Mouse (Mus musculus): ENCODE data around the gene Chst15. TPM values are rescaled to one million over a fixed set of nuclear protein-coding genes. Genes with fewer than 3 reads are reported as not detected.

Chst15 gene
- polyA plus RNA-seq, 1 experiment from 2014 or later, result 7.6 TPM

- DNase-seq (ENCODE audit: low spot score), result no peak
- peaks cover 22% of the 10 kb centered on the region for H3K4me1 ChIP-seq
- H3K4me3 ChIP-seq, result no peak overlapping the region
- H3K9me3 ChIP-seq, result no peaks in the 10 kb centered on the region
- H3K27ac ChIP-seq, result no peak overlapping the region
- H3K27me3 ChIP-seq (ENCODE audit: insufficient read depth, poor library complexity, severe bottlenecking), result no peaks in the 10 kb centered on the region; the same call in 1 of the 2 replicates
- H3K36me3 ChIP-seq, result 0 out of 2 replicates have a peak, but pooled peaks cover 8% of the 10 kb centered on the region
- WGBS, result 85% methylated on average over 4 of the region's 4 CpGs
Measured at GRCm38 (mm10) chr7:132267721-132268498, 49.1 kb downstream of the Chst15 start.

- Histone ChIP-seq H3K4me3 (no peak overlapping the region), H3K9me3 (no peaks in the 10 kb centered on the region), H3K27ac (0 out of 2 replicates have a peak overlapping the region, but pooled peaks have one; percentile 36), H3K36me3 (0 out of 2 replicates have a peak, but pooled peaks cover 4% of the 10 kb centered on the region), H3K27me3 (ENCODE audit: insufficient read depth, poor library complexity, severe bottlenecking) (no peaks in the 10 kb centered on the region; the same call in 1 of the 2 replicates), H3K4me1 (peaks cover 44% of the 10 kb centered on the region)
- 57% methylated on average over 3 of the region's 3 CpGs for WGBS
- no peak for DNase-seq (ENCODE audit: low spot score)
Measured at GRCm38 (mm10) chr7:132264763-132265162, 52.3 kb downstream of the Chst15 start.

DNA sequence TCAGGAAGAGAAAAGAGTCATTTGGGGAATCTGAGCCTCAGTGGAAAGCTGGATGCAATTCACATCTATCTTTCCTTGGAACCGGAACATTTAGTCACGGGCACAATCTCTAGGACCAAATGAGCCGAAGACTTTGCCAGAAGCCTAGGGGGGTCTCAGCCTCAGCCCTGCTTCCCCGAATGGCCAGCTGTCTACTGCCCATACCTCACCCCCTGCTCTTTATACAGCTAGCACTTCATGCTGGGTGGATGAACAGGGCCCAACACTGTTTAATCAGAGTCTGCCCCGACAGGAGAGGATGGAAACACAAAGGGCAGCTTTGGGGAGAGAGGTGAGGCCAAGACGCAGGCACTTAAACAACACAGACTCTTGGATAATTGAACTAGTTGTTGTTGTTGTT is 53.8 kb downstream of the Chst15 start:
- Histone ChIP-seq H3K27ac (peak overlapping the region; percentile 64; the same call in 1 of the 2 replicates), H3K27me3 (ENCODE audit: insufficient read depth, poor library complexity, severe bottlenecking) (no peaks in the 10 kb centered on the region), H3K4me1 (peaks cover 49% of the 10 kb centered on the region), H3K36me3 (0 out of 2 replicates have a peak, but pooled peaks cover 4% of the 10 kb centered on the region), H3K4me3 (no peak overlapping the region), H3K9me3 (no peaks in the 10 kb centered on the region)
- WGBS, result 45% methylated on average over 6 of the region's 6 CpGs
- DNase-seq (ENCODE audit: low spot score), result no peak

DNA sequence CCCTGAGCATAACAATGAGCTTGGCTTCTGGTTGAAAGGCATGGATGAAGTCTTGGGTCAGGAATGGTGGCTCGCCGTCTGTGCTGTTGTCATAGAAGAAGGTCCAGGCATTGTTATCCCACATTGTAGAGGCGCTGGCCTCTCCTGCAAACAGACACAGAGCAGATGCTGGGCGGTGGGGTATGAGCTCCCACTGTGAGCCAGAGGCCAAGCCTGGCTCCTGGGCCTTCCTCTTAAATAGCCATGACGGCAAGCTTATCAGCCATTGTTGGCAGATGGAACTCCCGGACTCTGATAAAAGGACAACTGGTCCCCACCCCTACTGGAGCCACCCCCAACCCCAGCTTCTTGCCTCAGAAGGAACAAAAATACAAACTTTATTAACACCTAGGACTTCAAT is 54.3 kb downstream of the Chst15 start:
- Histone ChIP-seq H3K4me1 (peaks cover 49% of the 10 kb centered on the region), H3K9me3 (no peaks in the 10 kb centered on the region), H3K27me3 (ENCODE audit: insufficient read depth, poor library complexity, severe bottlenecking) (no peaks in the 10 kb centered on the region), H3K36me3 (0 out of 2 replicates have a peak, but pooled peaks cover 4% of the 10 kb centered on the region), H3K4me3 (no peak overlapping the region), H3K27ac (peak overlapping the region; percentile 64)
- no peak for DNase-seq (ENCODE audit: low spot score)
- WGBS, result 12% methylated on average over 6 of the region's 6 CpGs

- 17% methylated on average over 3 of the region's 3 CpGs for WGBS
- Histone ChIP-seq H3K36me3 (0 out of 2 replicates have a peak, but pooled peaks cover 4% of the 10 kb centered on the region), H3K4me3 (no peak overlapping the region), H3K27me3 (ENCODE audit: insufficient read depth, poor library complexity, severe bottlenecking) (no peaks in the 10 kb centered on the region), H3K4me1 (peaks cover 49% of the 10 kb centered on the region), H3K27ac (no peak overlapping the region), H3K9me3 (no peaks in the 10 kb centered on the region)
- no peak for DNase-seq (ENCODE audit: low spot score)
Measured at GRCm38 (mm10) chr7:132261885-132262284, 55.1 kb downstream of the Chst15 start.

- Histone ChIP-seq H3K36me3 (no peaks in the 10 kb centered on the region), H3K27ac (no peak overlapping the region), H3K9me3 (no peaks in the 10 kb centered on the region), H3K4me3 (no peak overlapping the region), H3K4me1 (peaks cover 45% of the 10 kb centered on the region), H3K27me3 (ENCODE audit: insufficient read depth, poor library complexity, severe bottlenecking) (no peaks in the 10 kb centered on the region)
- DNase-seq (ENCODE audit: low spot score), result no peak
- WGBS, result 69% methylated on average over 5 of the region's 5 CpGs
Measured at GRCm38 (mm10) chr7:132260632-132261031, 56.4 kb downstream of the Chst15 start.

- no peak for DNase-seq (ENCODE audit: low spot score)
- no peaks in the 10 kb centered on the region for H3K9me3 ChIP-seq
- peaks cover 36% of the 10 kb centered on the region for H3K4me1 ChIP-seq
- no peaks in the 10 kb centered on the region for H3K36me3 ChIP-seq
- H3K27me3 ChIP-seq (ENCODE audit: insufficient read depth, poor library complexity, severe bottlenecking), result no peaks in the 10 kb centered on the region
- WGBS, result 34% methylated on average over 7 of the region's 7 CpGs
- H3K27ac ChIP-seq, result no peak overlapping the region
- H3K4me3 ChIP-seq, result no peak overlapping the region
Measured at GRCm38 (mm10) chr7:132258817-132259216, 58.2 kb downstream of the Chst15 start.

DNA sequence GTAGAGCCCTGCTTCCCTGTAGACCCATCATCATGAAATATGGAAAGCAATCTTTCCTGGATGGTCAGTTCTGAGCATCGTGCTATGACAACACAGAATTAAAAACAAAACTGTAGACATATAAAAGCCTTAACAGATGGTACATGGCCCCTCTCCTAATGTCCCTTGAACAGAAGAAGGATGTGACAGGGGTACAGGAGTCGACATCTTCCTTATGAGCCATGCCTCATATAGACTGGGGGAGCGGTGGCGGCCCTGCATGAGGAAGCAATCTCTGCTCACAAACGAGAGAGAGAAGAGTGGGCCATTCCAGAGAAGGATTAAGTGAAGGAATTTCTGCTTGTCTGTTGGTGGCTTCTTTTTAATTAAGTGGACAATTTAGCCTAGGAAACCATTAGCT is 58.8 kb downstream of the Chst15 start:
- no peak overlapping the region for H3K27ac ChIP-seq
- no peak overlapping the region for H3K4me3 ChIP-seq
- no peaks in the 10 kb centered on the region for H3K36me3 ChIP-seq
- no peaks in the 10 kb centered on the region for H3K9me3 ChIP-seq
- H3K27me3 ChIP-seq (ENCODE audit: insufficient read depth, poor library complexity, severe bottlenecking), result no peaks in the 10 kb centered on the region
- 71% methylated on average over 5 of the region's 5 CpGs for WGBS
- peaks cover 30% of the 10 kb centered on the region for H3K4me1 ChIP-seq
- no peak for DNase-seq (ENCODE audit: low spot score)

GRCm38 (mm10) chr7:132253513-132253912 is 63.5 kb downstream of the Chst15 start:
- H3K4me3 ChIP-seq, result no peak overlapping the region
- DNase-seq (ENCODE audit: low spot score), result no peak
- H3K4me1 ChIP-seq, result peaks cover 7% of the 10 kb centered on the region; the same call in 1 of the 2 replicates
- H3K27me3 ChIP-seq (ENCODE audit: insufficient read depth, poor library complexity, severe bottlenecking), result 0 out of 2 replicates have a peak, but pooled peaks cover 4% of the 10 kb centered on the region
- H3K36me3 ChIP-seq, result no peaks in the 10 kb centered on the region
- no peak overlapping the region for H3K27ac ChIP-seq
- WGBS, result 81% methylated on average over 5 of the region's 5 CpGs
- H3K9me3 ChIP-seq, result no peaks in the 10 kb centered on the region

- WGBS, result 90% methylated on average over 4 of the region's 4 CpGs
- H3K4me1 ChIP-seq, result peaks cover 7% of the 10 kb centered on the region; the same call in 1 of the 2 replicates
Measured at GRCm38 (mm10) chr7:132253078-132253477, 64.0 kb downstream of the Chst15 start.

DNA sequence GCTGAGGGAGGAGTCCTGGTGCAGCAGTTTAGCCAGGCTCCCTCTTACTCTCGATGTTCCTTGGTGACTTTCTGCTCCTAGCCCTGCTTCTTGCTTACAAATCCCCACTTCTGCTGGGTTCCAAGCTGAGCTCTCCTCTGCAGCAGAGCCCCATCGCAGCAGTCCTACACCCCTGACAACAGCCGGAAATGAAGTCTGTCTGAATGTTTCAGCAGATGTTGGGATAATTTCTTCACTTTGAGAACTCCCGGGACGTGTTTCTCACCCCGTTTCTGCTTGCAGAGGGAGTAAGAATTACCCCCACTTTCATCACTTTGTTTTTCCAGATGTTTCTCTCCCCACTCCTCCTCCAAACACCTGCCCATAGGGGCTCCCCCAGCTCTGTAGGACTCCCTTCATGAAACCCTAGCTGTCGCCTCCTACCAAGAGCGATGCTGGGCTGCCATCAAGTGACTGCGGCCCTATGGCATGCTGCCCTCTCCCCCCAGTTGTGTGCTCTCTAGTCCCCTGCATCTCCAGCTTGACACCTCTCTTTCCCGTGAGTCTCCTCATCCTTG is 67.4 kb downstream of the Chst15 start:
- Histone ChIP-seq H3K27me3 (ENCODE audit: insufficient read depth, poor library complexity, severe bottlenecking) (0 out of 2 replicates have a peak, but pooled peaks cover 11% of the 10 kb centered on the region), H3K4me1 (peaks cover 17% of the 10 kb centered on the region), H3K36me3 (no peaks in the 10 kb centered on the region), H3K27ac (no peak overlapping the region), H3K4me3 (no peak overlapping the region), H3K9me3 (no peaks in the 10 kb centered on the region)
- no peak for DNase-seq (ENCODE audit: low spot score)
- 53% methylated on average over 10 of the region's 10 CpGs for WGBS

More at GRCm38 (mm10) chr7:132253078-132253477, 64.0 kb downstream of the Chst15 start:
- DNase-seq (ENCODE audit: low spot score), result no peak
- H3K27ac ChIP-seq, result no peak overlapping the region
- H3K27me3 ChIP-seq (ENCODE audit: insufficient read depth, poor library complexity, severe bottlenecking), result 0 out of 2 replicates have a peak, but pooled peaks cover 4% of the 10 kb centered on the region
- H3K4me3 ChIP-seq, result no peak overlapping the region
- H3K36me3 ChIP-seq, result no peaks in the 10 kb centered on the region
- no peaks in the 10 kb centered on the region for H3K9me3 ChIP-seq

- Histone ChIP-seq H3K4me1 (peaks cover 20% of the 10 kb centered on the region), H3K36me3 (no peaks in the 10 kb centered on the region), H3K27ac (no peak overlapping the region)
Measured at GRCm38 (mm10) chr7:132247567-132247966, 69.5 kb downstream of the Chst15 start.

GRCm38 (mm10) chr7:132247091-132247490 is 69.9 kb downstream of the Chst15 start:
- WGBS, result 71% methylated on average over 5 of the region's 5 CpGs
- DNase-seq (ENCODE audit: low spot score), result no peak
- Histone ChIP-seq H3K9me3 (no peaks in the 10 kb centered on the region), H3K36me3 (no peaks in the 10 kb centered on the region; the same call in 1 of the 2 replicates), H3K27me3 (ENCODE audit: insufficient read depth, poor library complexity, severe bottlenecking) (0 out of 2 replicates have a peak, but pooled peaks cover 11% of the 10 kb centered on the region), H3K27ac (no peak overlapping the region), H3K4me1 (peaks cover 20% of the 10 kb centered on the region), H3K4me3 (no peak overlapping the region)

More at GRCm38 (mm10) chr7:132247567-132247966, 69.5 kb downstream of the Chst15 start:
- 0 out of 2 replicates have a peak, but pooled peaks cover 11% of the 10 kb centered on the region for H3K27me3 ChIP-seq (ENCODE audit: insufficient read depth, poor library complexity, severe bottlenecking)
- WGBS, result 35% methylated on average over 11 of the region's 11 CpGs
- H3K9me3 ChIP-seq, result no peaks in the 10 kb centered on the region
- no peak overlapping the region for H3K4me3 ChIP-seq
- no peak for DNase-seq (ENCODE audit: low spot score)

Measured in heart, embryonic 10.5 days (tissue).